Mouse (Mus musculus) C2C12 (cell line): ENCODE measurements around the gene Blcap. TPM values are rescaled to one million over a fixed set of nuclear protein-coding genes. Genes with fewer than 3 reads are reported as not detected.

Experiments used
- H3K27me3 ChIP-seq: one replicate; pipeline ENCODE4 v1.6.1; 2011; ENCODE audit not compliant: control insufficient read depth, insufficient read depth, insufficient read length
- H3K36me3 ChIP-seq: one replicate; pipeline ENCODE4 v1.6.1; 2011; ENCODE audit not compliant: control insufficient read depth, insufficient read depth
- H3K4me3 ChIP-seq: one replicate; pipeline ENCODE4 v1.5.1; 2011; ENCODE audit warnings: mild to moderate bottlenecking, control low read depth; ENCODE audit not compliant: poor library complexity, insufficient read depth, severe bottlenecking
- H3K79me2 ChIP-seq: one replicate; pipeline ENCODE4 v1.6.1; 2011; ENCODE audit not compliant: control insufficient read depth, insufficient read depth
- H3K79me3 ChIP-seq: one replicate; pipeline ENCODE4 v1.6.1; 2011; ENCODE audit warnings: low read depth, control low read depth
- H3ac ChIP-seq: one replicate; pipeline ENCODE3; 2011; ENCODE audit warnings: low read depth; ENCODE audit not compliant: control insufficient read depth, insufficient read length
- CEBPB ChIP-seq: IDR thresholded peaks from one replicate; pipeline ENCODE4 v1.6.1; 2011; ENCODE audit warnings: low read depth, mild to moderate bottlenecking, control low read depth, moderate library complexity
- CTCF ChIP-seq: IDR thresholded peaks from one replicate; pipeline ENCODE4 v1.5.1; 2011; ENCODE audit not compliant: control insufficient read depth, insufficient read depth, insufficient read length
- FOSL1 ChIP-seq: IDR thresholded peaks from one replicate; pipeline ENCODE4 v1.8.0; 2011; ENCODE audit warnings: mild to moderate bottlenecking, low read length; ENCODE audit not compliant: poor library complexity, insufficient read depth, severe bottlenecking
- MAX ChIP-seq: IDR thresholded peaks from one replicate; pipeline ENCODE4 v1.6.1; 2011; ENCODE audit warnings: mild to moderate bottlenecking, control low read depth
- MYOD1 ChIP-seq: IDR thresholded peaks from one replicate; pipeline ENCODE4 v1.6.1; 2011; ENCODE audit warnings: low read depth; ENCODE audit not compliant: control insufficient read depth, insufficient read length
- MYOG ChIP-seq: IDR thresholded peaks from one replicate; pipeline ENCODE4 v1.6.1; 2011; ENCODE audit not compliant: control insufficient read depth, insufficient read length; ENCODE audit errors: extremely low read depth
- USF1 ChIP-seq: IDR thresholded peaks from one replicate; pipeline ENCODE4 v1.6.1; 2011; ENCODE audit warnings: low read depth, mild to moderate bottlenecking, control low read depth, moderate library complexity
- polyA plus RNA-seq: library from polyadenylated mRNA; unstranded; fragments of >200 nt; fragmentation: generic; extraction: Trizol; gene quantifications from one replicate; pipeline ENCODE4 v1.2.1, GENCODE M21; 2012; ENCODE audit warnings: missing spikeins

Gene Blcap
- polyA plus RNA-seq, 1 experiment: 25.2 TPM

DNA sequence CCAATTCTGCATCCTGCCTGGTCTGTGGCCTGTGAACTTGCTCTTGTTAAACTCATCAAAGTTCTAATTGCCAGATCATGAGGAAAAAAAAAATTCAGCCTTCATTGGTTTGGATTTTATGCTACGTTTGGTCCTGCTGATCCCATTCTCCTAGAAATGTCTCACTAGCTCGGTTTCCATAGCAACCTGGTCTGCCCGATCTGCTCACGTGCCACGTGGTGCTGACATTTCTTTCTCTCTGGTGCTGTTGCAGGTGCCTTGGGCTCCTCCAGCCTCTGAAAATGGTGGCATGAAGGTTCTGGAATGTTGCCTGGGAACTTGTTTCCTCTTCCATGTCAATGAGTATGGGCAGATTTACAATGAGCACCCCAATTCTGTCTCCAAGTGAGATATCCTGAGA is 50.6 kb downstream of the Blcap start:
- no peak for TF ChIP-seq MYOG
- TF ChIP-seq MAX: no peak
- no peak for TF ChIP-seq FOSL1
- TF ChIP-seq MYOD1: no peak
- TF ChIP-seq USF1: no peak
- H3K27me3 ChIP-seq: peaks cover 68% of the 10 kb centered on the region

DNA sequence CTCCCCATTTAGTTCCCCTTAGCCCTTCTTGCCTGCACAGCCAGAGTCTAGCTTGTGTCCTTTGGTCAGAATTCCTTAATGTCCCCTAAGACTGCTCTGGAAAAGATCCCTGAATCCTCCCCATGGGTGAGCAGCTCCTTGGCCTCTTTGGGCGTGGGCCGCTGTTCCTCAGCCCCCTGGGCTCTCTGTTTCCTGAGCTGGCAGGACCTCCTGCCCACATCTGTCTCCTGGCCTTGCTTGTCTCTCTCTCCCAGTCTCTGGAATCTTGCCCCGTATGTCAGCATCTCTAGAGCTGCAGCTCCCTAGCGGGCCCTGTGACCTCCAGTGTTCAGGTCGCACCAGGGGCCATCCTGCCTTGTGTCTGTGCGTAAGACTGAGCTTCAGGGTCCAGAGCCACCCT is 51.6 kb downstream of the Blcap start:
- H3K79me2 ChIP-seq: no peaks in the 10 kb centered on the region
- TF ChIP-seq MAX (no peak), MYOD1 (no peak), FOSL1 (no peak), USF1 (no peak), MYOG (no peak), CTCF (no peak), CEBPB (no peak)
- H3K27me3 ChIP-seq: peaks cover 74% of the 10 kb centered on the region
- H3K4me3 ChIP-seq: no peak overlapping the region
- no peak overlapping the region for H3ac ChIP-seq
- no peaks in the 10 kb centered on the region for H3K36me3 ChIP-seq
- no peaks in the 10 kb centered on the region for H3K79me3 ChIP-seq

More for the DNA sequence above, 50.6 kb downstream of the Blcap start:
- Histone ChIP-seq H3ac (no peak overlapping the region), H3K36me3 (no peaks in the 10 kb centered on the region), H3K79me3 (no peaks in the 10 kb centered on the region), H3K4me3 (no peak overlapping the region), H3K79me2 (no peaks in the 10 kb centered on the region)

DNA sequence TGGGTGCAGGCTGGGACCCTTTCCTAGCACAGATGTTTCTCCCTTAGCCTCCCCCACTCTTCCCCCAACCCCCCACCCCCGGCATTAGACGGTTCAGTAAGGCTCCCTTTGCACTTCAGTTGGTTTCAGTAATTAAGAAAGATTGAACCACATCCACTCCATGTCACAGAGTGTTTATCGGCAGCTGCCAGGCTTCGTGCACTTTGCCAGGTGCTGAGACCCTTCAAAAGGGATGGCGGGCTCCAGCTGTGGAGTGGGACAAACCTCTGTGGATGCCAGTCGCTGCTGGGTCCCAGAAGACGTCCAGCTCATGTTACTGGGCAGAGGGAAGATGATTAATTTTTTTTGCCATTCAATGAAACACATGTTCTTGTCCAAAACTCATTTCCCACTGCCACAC is 52.6 kb downstream of the Blcap start:
- no peak for TF ChIP-seq CEBPB
- TF ChIP-seq MYOD1: no peak
- TF ChIP-seq MAX: no peak
- TF ChIP-seq CTCF: no peak
- no peak for TF ChIP-seq MYOG
- no peak for TF ChIP-seq FOSL1
- TF ChIP-seq USF1: no peak
- Histone ChIP-seq H3ac (no peak overlapping the region), H3K79me2 (no peaks in the 10 kb centered on the region), H3K36me3 (no peaks in the 10 kb centered on the region), H3K79me3 (no peaks in the 10 kb centered on the region), H3K4me3 (no peak overlapping the region), H3K27me3 (peaks cover 80% of the 10 kb centered on the region)

DNA sequence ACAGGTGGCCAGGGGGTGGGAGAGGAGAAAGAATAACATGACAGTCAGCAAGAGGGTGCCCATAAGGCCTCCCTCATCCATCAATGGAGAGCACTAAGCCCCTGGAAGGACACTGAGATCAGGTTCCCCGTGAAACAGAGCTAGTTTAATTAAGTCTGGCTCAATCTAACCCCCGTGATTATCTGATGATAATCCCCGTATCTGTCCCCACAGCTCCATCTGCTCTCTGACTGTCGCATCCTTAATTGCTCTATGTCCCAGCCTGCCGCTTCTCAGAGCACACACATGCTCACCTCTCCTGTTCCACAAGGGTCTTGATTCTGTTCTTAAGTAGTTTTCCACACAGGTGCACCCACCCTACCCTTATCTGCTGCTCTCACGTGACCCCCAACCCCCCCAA is 53.5 kb downstream of the Blcap start:
- TF ChIP-seq USF1 (no peak), FOSL1 (no peak), CEBPB (no peak), MAX (no peak), MYOG (no peak), CTCF (no peak), MYOD1 (no peak)
- no peaks in the 10 kb centered on the region for H3K36me3 ChIP-seq
- peaks cover 84% of the 10 kb centered on the region for H3K27me3 ChIP-seq
- no peaks in the 10 kb centered on the region for H3K79me3 ChIP-seq
- no peak overlapping the region for H3ac ChIP-seq
- no peaks in the 10 kb centered on the region for H3K79me2 ChIP-seq
- H3K4me3 ChIP-seq: no peak overlapping the region

DNA sequence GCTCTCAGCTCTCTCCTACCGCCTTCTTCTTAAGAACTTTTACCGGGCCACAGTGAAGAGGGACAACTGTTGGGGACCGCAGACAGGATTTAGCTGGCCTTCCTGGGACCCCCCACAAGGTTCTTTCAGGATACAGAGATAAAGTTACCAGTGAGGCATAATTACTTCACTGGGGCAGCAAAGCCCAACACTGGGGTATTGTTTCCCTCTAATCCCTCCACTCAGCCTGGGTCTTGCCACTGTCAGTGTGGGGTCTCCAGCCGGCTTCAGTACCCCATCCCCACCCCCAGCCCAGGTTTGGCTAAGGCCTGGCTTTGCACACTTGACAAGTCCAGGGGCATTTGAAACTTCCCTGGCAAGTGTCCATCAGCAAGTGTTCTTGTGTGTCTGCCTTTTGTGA is 56.7 kb downstream of the Blcap start:
- Histone ChIP-seq H3K79me3 (no peaks in the 10 kb centered on the region), H3ac (no peak overlapping the region), H3K4me3 (no peak overlapping the region), H3K27me3 (peaks cover 89% of the 10 kb centered on the region), H3K79me2 (no peaks in the 10 kb centered on the region), H3K36me3 (no peaks in the 10 kb centered on the region)
- TF ChIP-seq MYOG (no peak), CEBPB (no peak), CTCF (no peak), MAX (no peak), USF1 (no peak), MYOD1 (no peak), FOSL1 (no peak)

DNA sequence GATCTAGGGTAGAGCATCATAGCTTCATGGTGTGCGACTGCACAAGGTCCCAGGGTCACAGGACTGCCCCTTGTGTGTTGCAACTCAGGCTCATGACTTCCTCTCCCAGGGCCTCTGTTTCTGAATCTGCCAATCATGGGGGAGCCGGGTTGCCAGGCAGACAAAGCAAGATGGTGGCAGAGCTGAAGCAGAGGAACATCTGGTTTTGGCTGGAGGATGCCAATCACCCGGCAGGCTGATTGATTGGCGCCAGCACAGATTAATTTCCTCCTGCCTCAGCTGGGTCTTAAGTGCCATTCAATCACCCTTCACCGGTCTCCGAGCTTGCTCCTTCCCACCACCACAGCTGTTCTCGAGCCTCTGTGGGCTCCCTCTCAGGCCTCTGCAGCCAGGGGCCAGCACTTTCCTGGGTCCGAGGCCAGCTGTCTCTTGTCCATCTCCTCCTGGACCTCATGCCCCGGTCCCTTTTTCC is 57.3 kb downstream of the Blcap start:
- H3K79me2 ChIP-seq: no peaks in the 10 kb centered on the region
- no peaks in the 10 kb centered on the region for H3K79me3 ChIP-seq
- H3K4me3 ChIP-seq: no peak overlapping the region
- H3ac ChIP-seq: no peak overlapping the region
- no peaks in the 10 kb centered on the region for H3K36me3 ChIP-seq
- peaks cover 89% of the 10 kb centered on the region for H3K27me3 ChIP-seq
- TF ChIP-seq MAX (no peak), MYOD1 (peak; percentile 32)
